Mouse (Mus musculus) forebrain, embryonic 16.5 days (tissue): ENCODE measurements around the gene Ralb. TPM values are rescaled to one million over a fixed set of nuclear protein-coding genes. Genes with fewer than 3 reads are reported as not detected.
A peak's percentile ranks its signal among the peaks of the same experiment; 100 is the strongest.

Source experiments
- ATAC-seq: fragments of 200-750 bp; cut with Nextera tagmentation; 2 replicates; pipeline ENCODE4 v1.8.0; 2017; ENCODE audit warnings: mild to moderate bottlenecking, moderate library complexity
- H3K27ac ChIP-seq: fragments of 300-500 bp; sonication (generic); 2 replicates; pipeline ENCODE4 v1.5.1; 2014; ENCODE audit warnings: low read length, control low read depth
- H3K27me3 ChIP-seq: fragments of 300-500 bp; sonication (generic); replicated peaks from 2 replicates; pipeline ENCODE4 v1.6.1; 2014; ENCODE audit warnings: low read length; ENCODE audit not compliant: control insufficient read depth, insufficient read depth
- H3K36me3 ChIP-seq: fragments of 300-500 bp; sonication (generic); 2 replicates; pipeline ENCODE4 v1.6.1; 2014; ENCODE audit not compliant: control insufficient read depth, insufficient read depth
- H3K4me1 ChIP-seq: fragments of 300-500 bp; sonication (generic); replicated peaks from 2 replicates; pipeline ENCODE4 v1.6.1; 2014; ENCODE audit warnings: low read length; ENCODE audit not compliant: control insufficient read depth, insufficient read depth
- H3K4me2 ChIP-seq: fragments of 300-500 bp; sonication (generic); 2 replicates; pipeline ENCODE4 v1.6.1; 2014; ENCODE audit warnings: mild to moderate bottlenecking, low read length, control low read depth
- H3K4me3 ChIP-seq: fragments of 300-500 bp; sonication (generic); replicated peaks from 2 replicates; pipeline ENCODE4 v1.5.1; 2014; ENCODE audit warnings: mild to moderate bottlenecking, low read length, control low read depth
- H3K9ac ChIP-seq: fragments of 300-500 bp; sonication (generic); replicated peaks from 2 replicates; pipeline ENCODE4 v1.6.1; 2014; ENCODE audit warnings: low read depth, low read length, control low read depth
- H3K9me3 ChIP-seq: fragments of 300-500 bp; sonication (generic); 2 replicates; pipeline ENCODE4 v1.6.1; 2016; ENCODE audit warnings: low read length; ENCODE audit not compliant: control insufficient read depth
- WGBS: fragments of 180-500 bp; shearing (Covaris S2); extraction: QIAGEN DNeasy Blood & Tissue Kit; methylation state at CpG from one replicate; pipeline ENCODE4 v1.1.7; 2014; 5-methylcytosine and 5-hydroxymethylcytosine counted together
- polyA plus RNA-seq: library from polyadenylated mRNA; unstranded; fragments of >200 nt; fragmentation: Nextera tagmentation; extraction: Ambion mirVana; gene quantifications from 2 replicates; pipeline ENCODE4 v1.2.1, GENCODE M21; 2015

Gene Ralb
- polyA plus RNA-seq, 1 experiment from 2014 or later = 47.6 TPM

- Histone ChIP-seq H3K4me2 (no peak overlapping the region), H3K4me3 (no peak overlapping the region), H3K27me3 (no peaks in the 10 kb centered on the region), H3K9ac (no peak overlapping the region), H3K9me3 (no peaks in the 10 kb centered on the region), H3K36me3 (no peaks in the 10 kb centered on the region), H3K4me1 (peaks cover 10% of the 10 kb centered on the region), H3K27ac (no peak overlapping the region)
- WGBS = 88% methylated on average over 7 of the region's 7 CpGs
- no peak for ATAC-seq
Measured at GRCm38 (mm10) chr1:119490765-119491164, 13.8 kb downstream of the Ralb start.

- Histone ChIP-seq H3K27me3 (no peaks in the 10 kb centered on the region), H3K9me3 (no peaks in the 10 kb centered on the region), H3K9ac (no peak overlapping the region), H3K4me1 (peaks cover 10% of the 10 kb centered on the region), H3K27ac (no peak overlapping the region), H3K36me3 (no peaks in the 10 kb centered on the region), H3K4me2 (no peak overlapping the region), H3K4me3 (no peak overlapping the region)
- 0 out of 2 replicates have a peak, but pooled peaks have one; percentile 32 for ATAC-seq
- 50% methylated on average over 10 of the region's 10 CpGs for WGBS
Measured at GRCm38 (mm10) chr1:119487917-119488590, 16.5 kb downstream of the Ralb start.

- 24% methylated on average over 2 of the region's 2 CpGs for WGBS
- Histone ChIP-seq H3K9ac (no peak overlapping the region), H3K36me3 (no peaks in the 10 kb centered on the region), H3K4me1 (peaks cover 10% of the 10 kb centered on the region), H3K4me2 (no peak overlapping the region), H3K27me3 (no peaks in the 10 kb centered on the region), H3K9me3 (no peaks in the 10 kb centered on the region), H3K27ac (no peak overlapping the region), H3K4me3 (no peak overlapping the region)
- no peak for ATAC-seq
Measured at GRCm38 (mm10) chr1:119485825-119486224, 18.8 kb downstream of the Ralb start.

GRCm38 (mm10) chr1:119484457-119484856, 20.1 kb downstream of the Ralb start:
- H3K9ac ChIP-seq = no peak overlapping the region
- 65% methylated on average over 3 of the region's 3 CpGs for WGBS

GRCm38 (mm10) chr1:119482891-119483290, 21.7 kb downstream of the Ralb start:
- Histone ChIP-seq H3K27ac (no peak overlapping the region), H3K36me3 (no peaks in the 10 kb centered on the region), H3K4me2 (no peak overlapping the region), H3K4me1 (peaks cover 10% of the 10 kb centered on the region), H3K4me3 (no peak overlapping the region), H3K9ac (no peak overlapping the region), H3K9me3 (no peaks in the 10 kb centered on the region), H3K27me3 (no peaks in the 10 kb centered on the region)
- 67% methylated on average over 3 of the region's 3 CpGs for WGBS
- no peak for ATAC-seq

More at GRCm38 (mm10) chr1:119484457-119484856, 20.1 kb downstream of the Ralb start:
- Histone ChIP-seq H3K4me1 (peaks cover 10% of the 10 kb centered on the region), H3K27ac (no peak overlapping the region), H3K4me3 (no peak overlapping the region), H3K4me2 (no peak overlapping the region), H3K36me3 (no peaks in the 10 kb centered on the region), H3K27me3 (no peaks in the 10 kb centered on the region), H3K9me3 (no peaks in the 10 kb centered on the region)
- ATAC-seq = peak; percentile 59; the same call in 1 of the 2 replicates

GRCm38 (mm10) chr1:119481205-119481932, 23.2 kb downstream of the Ralb start:
- Histone ChIP-seq H3K9me3 (no peaks in the 10 kb centered on the region), H3K27ac (no peak overlapping the region), H3K27me3 (no peaks in the 10 kb centered on the region), H3K4me2 (no peak overlapping the region), H3K4me3 (no peak overlapping the region), H3K4me1 (no peaks in the 10 kb centered on the region), H3K36me3 (no peaks in the 10 kb centered on the region), H3K9ac (no peak overlapping the region)
- no peak for ATAC-seq
- 93% methylated on average over 7 of the region's 7 CpGs for WGBS

- Histone ChIP-seq H3K4me1 (no peaks in the 10 kb centered on the region), H3K27me3 (no peaks in the 10 kb centered on the region), H3K27ac (no peak overlapping the region), H3K4me2 (no peak overlapping the region), H3K9ac (no peak overlapping the region), H3K36me3 (no peaks in the 10 kb centered on the region), H3K9me3 (no peaks in the 10 kb centered on the region), H3K4me3 (no peak overlapping the region)
- ATAC-seq = no peak
- 94% methylated on average over 8 of the region's 8 CpGs for WGBS
Measured at GRCm38 (mm10) chr1:119480678-119481077, 23.9 kb downstream of the Ralb start.

- Histone ChIP-seq H3K27ac (no peak overlapping the region), H3K4me3 (no peak overlapping the region), H3K4me2 (no peak overlapping the region), H3K9me3 (no peaks in the 10 kb centered on the region), H3K36me3 (no peaks in the 10 kb centered on the region), H3K4me1 (no peaks in the 10 kb centered on the region), H3K9ac (no peak overlapping the region), H3K27me3 (no peaks in the 10 kb centered on the region)
- 87% methylated on average over 4 of the region's 4 CpGs for WGBS
- ATAC-seq = no peak
Measured at GRCm38 (mm10) chr1:119479641-119480040, 25.0 kb downstream of the Ralb start.

GRCm38 (mm10) chr1:119476905-119477353, 27.7 kb downstream of the Ralb start:
- no peak overlapping the region for H3K9ac ChIP-seq
- no peak overlapping the region for H3K4me3 ChIP-seq
- H3K27ac ChIP-seq = no peak overlapping the region
- WGBS = 88% methylated on average over 7 of the region's 7 CpGs
- peaks cover 4% of the 10 kb centered on the region for H3K4me1 ChIP-seq
- H3K36me3 ChIP-seq = no peaks in the 10 kb centered on the region
- H3K4me2 ChIP-seq = no peak overlapping the region
- no peak for ATAC-seq
- H3K9me3 ChIP-seq = no peaks in the 10 kb centered on the region
- H3K27me3 ChIP-seq = no peaks in the 10 kb centered on the region
